Mouse (Mus musculus): ENCODE results near the gene Lztfl1. TPM values are rescaled to one million over a fixed set of nuclear protein-coding genes. Genes with fewer than 3 reads are reported as not detected.
A peak's percentile ranks its signal among the peaks of the same experiment; 100 is the strongest.
"Not testable (repeated sequence)": the region's sequence is repeated elsewhere in the genome, so short reads cannot be mapped to it uniquely, and the experiment has no call there.

The Lztfl1 gene
- total RNA-seq, 2 experiments from 2014 or later: 49.2 to 52.2 TPM

GRCm38 (mm10) chr9:123679198-123679597 is 38.3 kb downstream of the Lztfl1 start:
- DNase-seq: no peak

- peak in 1 of 2 experiments; percentile 10 for DNase-seq
These were observed 39.0 kb downstream of the Lztfl1 start, which contains the start of the genes Ccr9 and Slc6a20a for GRCm38 (mm10) chr9:123678327-123679105. TSS of gene Ccr9 (plus strand) at chr9:123678439. TSS of gene Slc6a20a (minus strand) at chr9:123678885.

DNA sequence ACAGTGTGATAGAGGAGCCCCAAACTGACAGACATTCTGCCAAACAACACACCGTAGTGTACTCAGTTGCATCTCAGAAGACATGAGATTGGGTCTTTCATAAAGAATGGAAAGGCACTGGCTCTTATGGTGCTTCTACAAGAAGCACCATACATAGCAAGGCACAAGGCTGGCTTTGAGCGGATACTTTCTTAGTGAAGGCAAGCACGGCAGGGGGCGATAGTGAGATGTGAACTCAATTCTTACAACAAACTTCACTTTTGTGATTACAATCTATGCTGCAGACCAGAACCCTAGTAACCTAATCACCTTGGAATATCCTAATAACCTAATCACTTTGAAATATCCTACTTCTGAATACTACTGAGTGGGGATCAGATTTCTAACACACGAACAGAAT is 51.9 kb downstream of the Lztfl1 start:
- DNase-seq: peak; percentile 49 to 62

GRCm38 (mm10) chr9:123659986-123660676 is 57.4 kb downstream of the Lztfl1 start:
- not testable (repeated sequence) for DNase-seq

- DNase-seq: no peak
These were observed 58.5 kb downstream of the Lztfl1 start for GRCm38 (mm10) chr9:123658981-123659380.

- DNase-seq: no peak
These were observed 60.0 kb downstream of the Lztfl1 start for GRCm38 (mm10) chr9:123657457-123657856.

DNA sequence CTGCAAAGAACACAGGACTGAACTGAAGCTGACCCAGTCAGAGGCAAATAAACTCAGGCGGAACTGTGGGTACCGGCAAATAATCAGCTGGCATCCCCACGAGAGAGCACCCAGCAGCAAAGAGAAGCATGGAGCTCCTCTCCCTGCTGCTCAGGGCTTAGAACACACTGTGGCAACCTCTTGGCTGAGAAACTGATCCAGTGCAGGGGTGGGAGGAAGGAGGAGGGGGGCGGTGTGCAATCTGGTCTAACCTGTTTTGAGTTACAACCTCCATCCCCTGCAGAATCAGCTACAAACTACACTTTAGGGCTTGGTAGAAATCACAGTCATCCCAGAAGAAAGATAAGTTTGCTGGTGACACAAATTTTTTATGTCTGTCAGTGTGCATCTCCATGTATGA is 66.1 kb downstream of the Lztfl1 start:
- DNase-seq: no peak

- DNase-seq: no peak
These were observed 67.5 kb downstream of the Lztfl1 start for GRCm38 (mm10) chr9:123649785-123650511.

Other genes with a start within 250 kb of the Lztfl1 start
- gene Limd1, start 239.0 kb downstream of the Lztfl1 start, total RNA-seq (2021): 10 to 100 TPM; 27.4 to 31.1 TPM
- gene Sacm1l, start 187.9 kb downstream of the Lztfl1 start, total RNA-seq (2021): 100 to 1,000 TPM in 1 of 2 experiments, 10 to 100 TPM in 1; 95.7 to 158 TPM
- not detected for gene Slc6a20b, start 85.1 kb downstream of the Lztfl1 start, total RNA-seq (2021)
- under 1 TPM in 1 of 2 experiments, not detected in 1; 0.07 TPM for gene Ccr9, start 39.3 kb downstream of the Lztfl1 start, total RNA-seq (2021)
- gene Slc6a20a, start 38.8 kb downstream of the Lztfl1 start, total RNA-seq (2021): under 1 TPM in 1 of 2 experiments, not detected in 1; 0.07 TPM
- gene Cxcr6, start 88.8 kb upstream of the Lztfl1 start, total RNA-seq (2021): under 1 TPM in 1 of 2 experiments, not detected in 1; 0.17 TPM
- gene Fyco1, start 134.2 kb upstream of the Lztfl1 start, total RNA-seq (2021): 10 to 100 TPM; 36.3 to 51.6 TPM
- gene Xcr1, start 144.3 kb upstream of the Lztfl1 start, total RNA-seq (2021): under 1 TPM in 1 of 2 experiments, not detected in 1; 0.10 TPM